In genomic region chr9:120518946-120519345, GRCm38 (mm10) we compare ENCODE assay signal across 30 mouse cellular contexts. TPM values are rescaled to one million over a fixed set of nuclear protein-coding genes. Genes with fewer than 3 reads are reported as not detected.
"Had no signal": no experiment of that assay in that cellular context is flagged by ENCODE, and none has a peak within 500 bp of the region (broad histone marks: within the 10 kb centered on the region; RNA-seq: fewer than 3 reads in every experiment).

No protein-coding gene starts in this region.

- H3K4me3 ChIP-seq: embryonic facial prominence, embryonic 10.5 days; embryonic facial prominence, embryonic 12.5 days; embryonic facial prominence, embryonic 13.5 days; embryonic facial prominence, embryonic 15.5 days; erythroblast, embryonic 14.5 days; forebrain, embryonic 10.5 days; forebrain, embryonic 12.5 days; forebrain, embryonic 13.5 days; forebrain, embryonic 15.5 days; gastrocnemius, adult 2 months; heart, adult 2 months had no signal

- DNase-seq: cerebellum, adult 8-10 months; cerebellum, adult 9-10 months; cerebellum, adult 9-11 months; cerebellum, postnatal 36 days; embryo, embryonic 11 days; forebrain, postnatal 0 days; gastrocnemius, adult 2 months; gastrocnemius, postnatal 10 days; gastrocnemius, postnatal 14 days; gastrocnemius, postnatal 25 days; gastrocnemius, postnatal 36 days; heart, adult 18-20 months; heart, adult 2 months had no signal

- H3K4me1 ChIP-seq: embryonic facial prominence, embryonic 10.5 days; embryonic facial prominence, embryonic 12.5 days; embryonic facial prominence, embryonic 15.5 days; forebrain, embryonic 10.5 days; forebrain, embryonic 12.5 days; forebrain, embryonic 13.5 days; forebrain, embryonic 15.5 days had no signal

- H3K9me3 ChIP-seq: embryonic facial prominence, embryonic 10.5 days; embryonic facial prominence, embryonic 12.5 days; embryonic facial prominence, embryonic 13.5 days; embryonic facial prominence, embryonic 15.5 days; forebrain, embryonic 10.5 days; forebrain, embryonic 12.5 days; forebrain, embryonic 13.5 days; forebrain, embryonic 15.5 days had no signal

- H3K4me2 ChIP-seq: embryonic facial prominence, embryonic 12.5 days; embryonic facial prominence, embryonic 15.5 days; forebrain, embryonic 12.5 days; forebrain, embryonic 13.5 days; forebrain, embryonic 15.5 days had no signal

- H3K27ac ChIP-seq: embryonic facial prominence, embryonic 10.5 days; embryonic facial prominence, embryonic 12.5 days; embryonic facial prominence, embryonic 15.5 days; forebrain, embryonic 10.5 days; forebrain, embryonic 12.5 days; forebrain, embryonic 13.5 days; forebrain, embryonic 15.5 days; gastrocnemius, adult 2 months; heart, adult 2 months had no signal

- H3K9ac ChIP-seq: embryonic facial prominence, embryonic 12.5 days; embryonic facial prominence, embryonic 13.5 days; embryonic facial prominence, embryonic 15.5 days; forebrain, embryonic 12.5 days; forebrain, embryonic 13.5 days; forebrain, embryonic 15.5 days; forebrain, postnatal 0 days had no signal

- H3K27me3 ChIP-seq: embryonic facial prominence, embryonic 12.5 days; embryonic facial prominence, embryonic 13.5 days; embryonic facial prominence, embryonic 15.5 days; forebrain, embryonic 12.5 days; forebrain, embryonic 13.5 days; forebrain, embryonic 15.5 days had no signal

- ATAC-seq: forebrain, embryonic 13.5 days; forebrain, embryonic 14.5 days; forebrain, embryonic 15.5 days; forebrain, embryonic 16.5 days; forebrain, postnatal 0 days had no signal

- H3K36me3 ChIP-seq: embryonic facial prominence, embryonic 10.5 days; embryonic facial prominence, embryonic 12.5 days; embryonic facial prominence, embryonic 13.5 days; embryonic facial prominence, embryonic 15.5 days; forebrain, embryonic 10.5 days; forebrain, embryonic 12.5 days; forebrain, embryonic 15.5 days had no signal

RNA-seq across cellular contexts. Expression of gene Entpd3, which starts 20.7 kb away (rescaled TPM):
- total RNA-seq: common myeloid progenitor, adult 5-6 weeks; gastrocnemius, adult 18-20 months; gastrocnemius, adult 2 months; gastrocnemius, adult 8-10 months; gastrocnemius, postnatal 14 days; gastrocnemius, postnatal 25 days; gastrocnemius, postnatal 36 days; gastrocnemius, postnatal 4 days; granulocyte monocyte progenitor cell, adult 5-6 weeks; heart, adult 18-20 months had no signal
- polyA plus RNA-seq: forebrain, embryonic 11.5 days had no signal
